Mouse (Mus musculus) adrenal gland, adult (tissue): Measurements from ENCODE around the gene Paox.

Experiments
- DNase-seq, 2 experiments: peaks; one replicate each; pipeline ENCODE4 v3.0.0; 2022 to 2023; ENCODE audit warnings: low spot score in 1 of 2; ENCODE audit not compliant: inconsistent age in 2 of 2

Paox gene

DNA sequence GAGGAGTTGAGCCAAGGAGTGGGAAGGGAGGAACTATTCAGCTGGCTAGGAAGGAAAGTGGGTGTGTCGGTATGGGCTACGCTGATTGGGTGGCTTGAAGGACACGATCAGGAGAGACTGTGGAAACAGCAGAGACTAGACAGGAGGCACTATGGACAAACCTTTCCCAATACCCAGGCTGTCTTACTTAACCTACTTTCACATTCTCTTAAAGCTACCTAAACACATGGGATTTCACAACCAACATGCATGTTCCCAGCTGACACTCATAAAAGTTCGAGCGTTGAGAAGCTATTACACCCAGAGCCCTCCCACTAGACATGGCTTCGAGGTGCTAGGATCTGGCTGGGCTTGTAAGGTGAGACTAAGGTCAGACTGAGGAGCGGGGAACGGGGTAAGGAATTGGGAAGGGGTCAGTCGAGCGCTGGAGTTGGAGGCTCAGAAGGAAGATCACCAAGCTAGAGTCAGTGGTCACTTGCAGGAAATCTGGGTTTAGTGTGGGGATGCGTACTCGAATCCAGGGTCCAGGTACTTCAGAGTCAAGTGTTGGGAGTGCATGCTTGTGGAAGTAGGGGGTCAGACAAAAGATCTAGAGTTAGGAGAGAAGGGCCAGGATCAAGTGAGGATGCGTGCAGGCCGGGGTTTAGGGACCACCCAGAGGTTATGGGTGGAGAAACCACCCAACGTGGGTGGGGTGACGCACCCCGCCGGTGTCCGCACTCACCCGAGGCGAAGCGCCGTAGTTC is at the start of gene Paox:
TSS of gene Paox (plus strand) at position 217 of the 746 bp plus-strand sequence.
- peak; percentile 78 to 91 for DNase-seq

- no peak for DNase-seq
Observed at GRCm38 (mm10) chr7:140067397-140067796, 48.2 kb upstream of the Paox start.

DNA sequence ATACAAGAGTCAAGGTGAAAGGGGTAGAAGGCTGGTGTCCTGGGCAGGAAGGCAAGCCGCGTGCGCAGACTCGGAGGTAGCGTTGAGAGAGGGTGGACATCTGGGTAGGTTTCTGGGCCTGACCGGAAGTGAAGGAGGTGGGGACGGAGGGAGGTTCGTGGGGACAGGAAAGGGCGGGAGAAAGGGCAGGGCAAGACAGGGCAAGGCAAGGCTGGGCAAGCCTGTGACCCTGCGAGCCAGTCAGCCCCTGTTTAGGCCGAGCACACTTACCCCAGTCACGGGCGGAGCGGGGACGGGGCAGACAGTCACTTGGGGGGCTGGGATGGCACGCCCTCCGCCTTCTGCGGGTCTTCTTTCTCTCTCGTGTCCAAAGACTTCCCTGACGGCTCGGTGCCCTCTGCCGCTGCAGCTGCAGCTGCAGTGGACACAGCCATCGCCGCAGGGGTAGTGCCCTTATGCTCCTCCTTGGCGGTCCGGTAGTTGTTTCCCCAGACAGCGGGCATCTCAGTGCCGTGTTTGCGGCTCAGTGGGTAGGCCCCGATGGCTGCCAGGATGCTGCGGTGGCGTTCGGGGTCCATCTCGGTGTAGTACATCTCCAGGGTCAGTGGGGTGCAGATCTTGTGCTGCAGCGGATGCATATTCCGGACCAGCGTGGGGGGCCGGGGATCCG is 45.4 kb upstream of the Paox start:
- peak; percentile 18 to 50 for DNase-seq

GRCm38 (mm10) chr7:140077698-140078097 is 37.9 kb upstream of the Paox start:
- no peak for DNase-seq

DNA sequence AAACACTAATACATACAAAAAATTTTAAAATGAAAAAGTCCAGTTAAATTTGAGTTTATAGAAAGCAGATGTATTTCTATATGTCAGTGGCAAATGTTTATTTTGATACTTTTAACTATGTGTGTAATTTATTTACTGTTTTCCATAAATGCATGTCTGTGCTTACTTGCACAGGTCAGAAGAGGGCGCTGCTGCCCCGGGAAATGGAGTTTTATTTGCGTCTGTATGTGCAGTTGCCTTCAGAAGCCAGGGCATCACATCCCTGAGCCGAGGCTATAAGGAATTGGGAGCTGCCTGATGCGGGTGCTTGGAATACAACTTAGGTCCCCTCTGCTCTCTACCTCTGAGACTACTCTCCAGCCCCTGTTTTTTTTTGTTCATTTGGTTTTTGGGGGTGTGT is 36.9 kb upstream of the Paox start:
- DNase-seq = peak; percentile 72 to 86

GRCm38 (mm10) chr7:140080503-140081156 is 35.0 kb upstream of the Paox start:
- peak; percentile 88 to 94 for DNase-seq

- DNase-seq = peak in 1 of 2 experiments; percentile 44
Observed at GRCm38 (mm10) chr7:140081408-140082241, 34.0 kb upstream of the Paox start.

DNA sequence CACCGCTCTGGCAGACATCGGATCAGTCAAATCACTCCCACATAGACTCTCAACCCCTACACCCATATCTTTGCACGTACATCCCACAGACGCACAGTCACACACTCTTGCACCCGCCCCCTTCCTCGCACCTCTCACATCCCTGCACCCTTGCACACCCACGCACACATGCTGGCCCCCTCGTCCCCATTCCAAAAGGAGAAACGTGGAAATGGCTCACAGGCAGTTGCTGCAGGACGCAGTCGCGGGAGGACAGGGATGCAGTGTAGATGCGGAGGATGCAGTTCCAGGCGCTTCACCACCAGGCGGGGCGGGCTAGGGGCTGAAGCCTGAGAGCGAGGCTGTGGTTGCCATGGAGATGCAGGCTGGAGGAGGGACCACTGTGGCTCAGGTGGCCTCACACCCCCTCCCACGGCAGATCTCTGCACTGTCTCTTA is 33.3 kb upstream of the Paox start, which contains the start of gene Caly:
TSS of gene Caly (minus strand) at position 307 of the 437 bp plus-strand sequence.
- DNase-seq = peak; percentile 30 to 56

- DNase-seq = no peak
Observed at GRCm38 (mm10) chr7:140090601-140091000, 25.0 kb upstream of the Paox start.

DNA sequence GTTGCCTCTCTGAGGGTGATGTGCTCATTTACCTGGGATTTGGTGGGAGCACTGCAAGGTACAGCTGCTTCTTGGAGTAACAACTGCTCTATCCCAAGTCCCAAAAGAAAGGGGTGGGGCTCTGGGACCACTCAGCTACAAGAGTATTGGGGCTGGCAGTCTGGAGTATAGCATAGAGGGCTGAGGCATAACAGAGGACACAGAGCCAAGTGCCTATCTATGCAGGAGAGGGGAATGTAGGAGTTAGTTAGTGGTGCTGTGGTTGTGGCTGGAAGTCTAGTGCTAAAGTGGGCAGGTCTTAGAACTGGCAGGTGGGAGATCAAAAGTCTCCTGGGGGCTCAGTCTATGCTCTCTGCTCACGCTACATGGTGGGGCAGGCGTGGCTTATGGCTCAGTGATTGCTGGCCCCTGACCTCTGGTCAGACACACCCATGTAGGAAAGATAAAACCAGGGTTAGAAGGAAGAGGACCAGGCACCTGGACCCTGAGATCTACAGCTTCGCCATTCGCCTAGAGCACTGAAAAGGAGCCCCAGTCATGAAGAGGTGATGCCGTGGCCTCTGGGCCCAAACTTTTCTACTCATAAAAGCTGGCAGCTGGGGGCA is 22.6 kb upstream of the Paox start, which contains the start of gene Prap1:
TSS of gene Prap1 (plus strand) at position 472 of the 605 bp plus-strand sequence.
- DNase-seq = no peak

GRCm38 (mm10) chr7:140094954-140095353 is 20.6 kb upstream of the Paox start:
- DNase-seq = peak in 1 of 2 experiments; percentile 47

- no peak for DNase-seq
Observed at GRCm38 (mm10) chr7:140095556-140095955, 20.0 kb upstream of the Paox start.

GRCm38 (mm10) chr7:140096055-140096454 is 19.5 kb upstream of the Paox start:
- DNase-seq = peak in 1 of 2 experiments; percentile 24

DNA sequence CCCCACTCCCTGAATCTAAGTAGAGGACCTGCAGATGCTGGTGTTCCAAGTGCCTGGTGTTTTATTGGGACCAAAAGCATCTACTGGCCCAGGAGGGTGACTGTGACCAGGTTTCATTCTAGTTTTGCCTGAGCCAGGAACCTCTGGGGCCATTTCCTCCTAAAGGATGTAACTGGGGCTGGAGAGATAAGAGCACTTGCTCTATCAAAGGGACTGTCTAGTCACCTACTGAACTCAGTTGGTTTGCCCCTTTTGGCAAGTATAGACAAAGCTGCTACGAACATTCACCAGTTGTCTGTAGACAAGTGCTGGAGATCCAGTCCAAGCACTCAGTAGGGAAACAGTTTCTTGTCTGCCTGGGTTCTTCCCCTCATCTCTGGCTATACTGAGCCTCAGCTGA is 17.1 kb upstream of the Paox start:
- DNase-seq = no peak

DNA sequence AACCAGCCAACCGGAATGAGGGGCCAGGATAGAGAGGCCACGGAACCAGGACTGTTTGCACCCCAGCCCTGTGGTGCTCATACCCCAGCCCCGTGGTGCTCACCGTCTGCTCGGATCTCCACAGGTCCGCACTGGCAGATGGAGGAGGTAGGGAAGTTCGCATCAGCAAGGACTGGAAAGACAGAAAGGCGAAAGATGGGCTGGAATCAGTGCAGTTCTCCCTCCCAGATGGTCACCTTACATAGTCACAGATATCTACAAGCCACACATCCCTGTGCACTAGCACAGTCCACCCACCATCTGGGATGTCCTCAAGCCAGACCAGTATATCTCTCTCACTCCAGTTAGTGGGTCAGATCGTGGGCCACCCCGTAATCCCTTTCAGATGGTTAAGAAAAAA is 14.1 kb upstream of the Paox start:
- peak in 1 of 2 experiments; percentile 65 for DNase-seq

DNA sequence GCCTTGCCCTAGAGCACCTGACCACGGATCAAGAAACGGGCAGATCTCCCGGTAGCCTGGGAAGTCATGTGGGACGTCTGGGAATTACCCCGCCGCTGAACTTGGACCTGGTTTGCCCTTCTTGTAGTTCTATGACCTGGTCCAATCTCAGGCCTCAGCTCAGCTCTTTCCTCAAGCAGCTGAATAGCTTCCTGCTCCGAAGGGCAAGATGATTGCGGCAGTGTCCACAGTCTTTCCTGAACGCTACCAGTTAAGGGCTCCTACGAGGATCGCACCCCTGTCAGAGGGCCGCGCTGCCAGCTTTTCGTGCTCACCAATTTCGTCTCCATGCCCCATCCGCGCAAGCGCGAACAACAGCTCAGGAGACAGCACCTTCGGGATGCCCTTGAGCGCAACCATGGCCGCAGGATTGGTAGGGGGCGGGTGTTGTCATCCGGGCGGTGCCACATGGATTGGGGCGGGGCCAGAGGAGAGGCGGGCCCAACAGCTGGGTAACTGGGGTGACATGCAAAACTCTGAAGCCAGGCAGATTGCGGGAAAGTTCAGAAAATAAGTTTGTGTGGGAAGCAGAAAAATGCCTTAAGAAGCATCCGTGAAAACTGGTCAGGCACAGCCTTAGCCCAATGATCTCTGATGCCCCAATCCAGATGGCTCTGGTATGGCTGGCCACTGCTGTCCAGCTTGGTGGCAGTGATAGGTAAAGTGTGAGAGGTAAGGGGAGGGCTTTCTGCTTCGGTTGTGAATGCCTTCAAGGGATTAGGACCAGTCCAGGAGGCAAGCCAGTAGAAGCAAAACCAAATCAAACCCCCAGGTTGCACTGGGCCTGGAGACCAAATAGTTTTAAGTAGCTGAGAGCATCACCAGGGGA is 13.4 kb upstream of the Paox start, which contains the start of gene Fuom:
TSS of gene Fuom (minus strand) at position 449 of the 868 bp plus-strand sequence.
- DNase-seq = peak; percentile 96 to 98

DNA sequence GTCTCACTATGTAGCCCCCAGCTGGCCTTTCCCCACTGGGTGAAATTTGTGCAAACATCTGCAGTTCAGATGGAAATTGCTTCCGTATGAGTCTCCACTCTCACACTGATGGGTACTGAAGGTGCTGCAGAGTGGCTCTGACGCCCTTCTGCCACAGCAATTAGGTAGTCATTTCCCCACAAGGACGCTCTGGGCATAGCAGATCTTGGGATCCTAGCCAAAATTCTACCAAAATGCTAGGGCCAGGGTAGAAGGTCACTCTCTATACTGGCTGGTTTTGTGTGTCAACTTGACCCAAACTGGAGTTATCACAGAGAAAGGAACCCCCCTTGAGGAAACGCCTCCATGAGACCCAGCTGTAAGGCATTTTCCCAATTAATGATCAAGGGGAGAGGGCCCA is 11.6 kb upstream of the Paox start:
- DNase-seq = peak; percentile 50 to 87

DNA sequence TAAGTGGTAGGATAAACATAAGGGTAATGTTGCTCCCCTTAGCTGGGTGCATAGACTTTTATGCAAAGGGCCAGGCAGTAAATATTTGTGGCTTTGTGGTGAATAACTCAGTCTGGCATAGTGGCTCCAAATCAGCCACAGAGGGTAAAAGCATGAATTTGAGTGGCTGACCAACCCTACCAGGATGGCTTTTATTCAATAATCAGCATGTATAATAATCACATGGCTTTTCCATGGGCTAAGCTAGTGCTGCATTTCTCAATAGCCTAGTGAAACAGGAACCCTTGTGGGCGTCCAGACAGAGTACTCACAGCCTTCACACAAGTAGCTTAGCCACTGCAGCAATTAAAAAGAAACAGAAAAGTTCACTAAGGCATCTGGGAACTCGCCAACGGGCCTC is 3.7 kb upstream of the Paox start:
- DNase-seq = peak in 1 of 2 experiments; percentile 17
